ENCODE assay signal across 1 mouse cellular context in genomic region chr6:41676530-41676929, GRCm38 (mm10).
TF ChIP-seq lines count a peak whose summit lies in the region.

No protein-coding gene starts in this region.

TF ChIP-seq in MEL, 35 proteins besides CTCF, POLR2A, EP300 and RAD21:
- TF ChIP-seq ZC3H11A (IDR thresholded peaks at IDR 0.05; ENCODE audit: low read depth, low read length), result no peak
- TF ChIP-seq ETS1 (IDR thresholded peaks at IDR 0.05; ENCODE audit: low read depth, low read length), result peak; percentile 18; the same call in 1 of the 2 replicates
- TF ChIP-seq BHLHE40 (IDR thresholded peaks at IDR 0.05; ENCODE audit: borderline replicate concordance, low read depth, low read length), result no peak
- peak; percentile 63 for TF ChIP-seq GATA1 (IDR thresholded peaks at IDR 0.05; ENCODE audit: low read depth, low read length)
- TF ChIP-seq MAZ (IDR thresholded peaks at IDR 0.05; ENCODE audit: low read depth, low read length), result no peak
- TF ChIP-seq MYB (IDR thresholded peaks at IDR 0.05; ENCODE audit: low read depth, low read length), result peak; percentile 85
- no peak for TF ChIP-seq MXI1 (IDR thresholded peaks at IDR 0.05; ENCODE audit: low read depth, low read length)
- no peak for TF ChIP-seq HCFC1 (IDR thresholded peaks at IDR 0.05; ENCODE audit: low read depth, low read length)
- TF ChIP-seq CHD2 (IDR thresholded peaks at IDR 0.05; ENCODE audit: low read length), result no peak
- TF ChIP-seq RCOR1 (IDR thresholded peaks at IDR 0.05; ENCODE audit: low read depth, low read length), result peak; percentile 28; the same call in 1 of the 2 replicates
- no peak for TF ChIP-seq USF1 (IDR thresholded peaks at IDR 0.05; ENCODE audit: low read depth, low read length)
- no peak; the same call in 1 of the 2 replicates for TF ChIP-seq MAX (IDR thresholded peaks at IDR 0.05; ENCODE audit: low read length)
- TF ChIP-seq ZMIZ1 (IDR thresholded peaks at IDR 0.05; ENCODE audit: low read depth, low read length), result no peak
- no peak for TF ChIP-seq MYC (IDR thresholded peaks at IDR 0.05; ENCODE audit: low read depth, low read length)
- TF ChIP-seq TCF12 (IDR thresholded peaks at IDR 0.05; ENCODE audit: low read depth, low read length), result peak; percentile 59; the same call in 1 of the 2 replicates
- TF ChIP-seq TBP (IDR thresholded peaks at IDR 0.05; ENCODE audit: low read depth, low read length), result no peak
- no peak for TF ChIP-seq ZNF384 (IDR thresholded peaks at IDR 0.05; ENCODE audit: low read depth, low read length)
- TF ChIP-seq GABPA (IDR thresholded peaks at IDR 0.05; ENCODE audit: low read depth, low read length), result no peak
- no peak for TF ChIP-seq NRF1 (IDR thresholded peaks at IDR 0.05; ENCODE audit: insufficient read depth, low read depth, low read length, poor library complexity, severe bottlenecking)
- no peak for TF ChIP-seq TAL1 (IDR thresholded peaks at IDR 0.05; ENCODE audit: low read length)
- TF ChIP-seq ELF1 (IDR thresholded peaks at IDR 0.05; ENCODE audit: low read depth, low read length), result no peak
- TF ChIP-seq SIN3A (IDR thresholded peaks at IDR 0.05; ENCODE audit: low read length), result no peak
- no peak for TF ChIP-seq JUND (IDR thresholded peaks at IDR 0.05; ENCODE audit: low read depth, low read length)
TF ChIP-seq in MEL: peak in this region for 5.
